Mouse (Mus musculus) hindbrain, postnatal 0 days (tissue): Measurements from ENCODE around the gene Nell2. TPM values are rescaled to one million over a fixed set of nuclear protein-coding genes. Genes with fewer than 3 reads are reported as not detected.

Source experiments
- ATAC-seq: fragments of 200-750 bp; cut with Nextera tagmentation; 2 replicates; pipeline ENCODE4 v1.8.0; 2017; ENCODE audit warnings: mild to moderate bottlenecking, moderate TSS enrichment, moderate library complexity
- DNase-seq: peaks from one replicate; pipeline ENCODE4 v3.0.0-alpha.2; 2015; ENCODE audit warnings: low spot score
- H3K27ac ChIP-seq: fragments of 300-500 bp; sonication (generic); 2 replicates; pipeline ENCODE4 v1.5.1; 2014; ENCODE audit warnings: mild to moderate bottlenecking
- H3K27me3 ChIP-seq: fragments of 300-500 bp; sonication (generic); 2 replicates; pipeline ENCODE4 v1.6.1; 2014; ENCODE audit warnings: low read length, mixed read lengths; ENCODE audit not compliant: insufficient read depth
- H3K36me3 ChIP-seq: fragments of 300-500 bp; sonication (generic); 2 replicates; pipeline ENCODE4 v1.6.1; 2014; ENCODE audit warnings: low read length, mixed read lengths; ENCODE audit not compliant: insufficient read depth
- H3K4me1 ChIP-seq: fragments of 300-500 bp; sonication (generic); 2 replicates; pipeline ENCODE4 v1.6.1; 2014; ENCODE audit warnings: antibody characterized with exemption, low read length, mixed read lengths; ENCODE audit not compliant: insufficient read depth
- H3K4me2 ChIP-seq: fragments of 300-500 bp; sonication (generic); 2 replicates; pipeline ENCODE4 v1.6.1; 2014; ENCODE audit warnings: low read depth, mild to moderate bottlenecking, low read length, moderate library complexity, mixed read lengths
- H3K4me3 ChIP-seq: fragments of 300-500 bp; sonication (generic); 2 replicates; pipeline ENCODE4 v1.5.1; 2014; ENCODE audit warnings: low read length
- H3K9ac ChIP-seq: fragments of 300-500 bp; sonication (generic); replicated peaks from 2 replicates; pipeline ENCODE4 v1.6.1; 2014; ENCODE audit warnings: mild to moderate bottlenecking, low read length, moderate library complexity, mixed read lengths
- H3K9me3 ChIP-seq: fragments of 300-500 bp; sonication (generic); 2 replicates; pipeline ENCODE4 v1.6.1; 2016; ENCODE audit warnings: low read length, mixed read lengths
- CTCF ChIP-seq: IDR thresholded peaks from 2 replicates; pipeline ENCODE4 v1.5.1; 2016; ENCODE audit warnings: antibody characterized with exemption, control low read depth, low read depth
- WGBS: fragments of 180-500 bp; shearing (Covaris S2); extraction: QIAGEN DNeasy Blood & Tissue Kit; methylation state at CpG from one replicate; pipeline ENCODE4 v1.1.7; 2014; 5-methylcytosine and 5-hydroxymethylcytosine counted together
- polyA plus RNA-seq: library from polyadenylated mRNA; unstranded; fragments of >200 nt; fragmentation: Nextera tagmentation; extraction: Ambion mirVana; gene quantifications from 2 replicates; pipeline ENCODE4 v1.2.1, GENCODE M21; 2015
- total RNA-seq: library from RNA; depleted of rRNA; stranded (reverse); fragments of >200 nt; gene quantifications from 2 replicates; pipeline ENCODE4 v1.2.3, GENCODE M21; 2014

Nell2 gene
- total and polyA plus RNA-seq, 2 experiments from 2014 or later, result 148 to 173 TPM

DNA sequence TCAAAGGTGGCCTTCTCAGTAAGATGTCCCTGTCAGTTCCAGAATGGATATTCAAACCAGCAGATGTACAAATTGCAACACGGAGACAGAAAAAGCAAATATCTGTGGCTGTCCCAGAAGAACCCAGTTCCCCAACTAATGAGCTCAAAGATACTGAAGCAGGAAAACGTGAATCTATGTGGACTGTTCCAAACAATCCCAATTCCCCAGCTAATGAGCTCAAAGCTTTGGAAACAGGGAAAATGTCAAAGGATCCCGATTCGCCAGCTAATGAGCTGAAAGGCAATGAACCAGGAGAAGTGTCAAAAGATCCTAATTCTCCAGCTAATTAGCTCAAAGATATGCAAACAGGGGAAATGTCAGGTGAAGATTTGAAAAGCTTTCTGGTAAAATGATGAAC, 109.7 kb downstream of the Nell2 start:
- no peak overlapping the region for H3K27ac ChIP-seq
- no peak for TF ChIP-seq CTCF
- no peak for DNase-seq

DNA sequence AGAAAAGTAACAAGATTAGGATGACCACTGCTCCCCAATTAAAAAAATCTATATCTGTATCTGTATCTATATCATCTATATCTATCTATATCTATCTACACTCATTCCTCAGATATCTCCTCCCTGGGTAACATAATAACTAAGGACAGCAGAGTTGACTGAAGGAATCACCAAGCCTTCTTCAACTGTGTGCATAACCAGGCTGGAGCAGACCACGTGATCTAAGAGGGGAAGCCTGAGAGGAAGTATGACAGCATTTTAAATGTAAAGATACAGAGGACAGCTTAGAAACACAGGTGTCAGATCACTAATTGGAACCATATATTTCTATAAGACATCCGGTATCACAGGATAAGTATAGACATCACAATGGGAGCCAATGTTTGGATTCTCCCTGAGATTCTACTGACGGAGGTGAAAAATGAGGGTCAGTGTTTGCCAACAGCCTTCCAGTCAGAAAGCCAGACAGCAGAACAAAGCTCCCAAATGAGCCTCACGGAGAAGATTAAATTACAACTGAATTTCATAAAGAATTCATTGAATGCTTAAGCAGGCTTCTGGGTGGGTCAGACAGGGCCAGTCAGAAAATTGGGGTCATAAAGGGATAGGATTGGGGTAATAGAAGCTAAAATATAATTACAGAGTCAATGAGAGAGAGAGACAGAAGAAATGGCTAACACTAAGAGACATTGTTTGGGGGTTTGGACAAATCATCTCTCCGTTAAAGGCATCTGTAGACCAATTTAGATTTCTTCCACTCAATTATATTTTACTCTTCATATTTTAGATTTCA, 116.2 kb downstream of the Nell2 start:
- Histone ChIP-seq H3K27me3 (no peaks in the 10 kb centered on the region), H3K4me2 (no peak overlapping the region), H3K27ac (no peak overlapping the region), H3K4me3 (no peak overlapping the region), H3K4me1 (no peaks in the 10 kb centered on the region), H3K36me3 (no peaks in the 10 kb centered on the region), H3K9me3 (no peaks in the 10 kb centered on the region), H3K9ac (no peak overlapping the region)
- no peak for TF ChIP-seq CTCF
- DNase-seq (peak; percentile 16), ATAC-seq (no peak)
- 45% methylated on average over 5 of the region's 5 CpGs for WGBS

More for the DNA sequence above, 109.7 kb downstream of the Nell2 start:
- H3K27me3 ChIP-seq, result no peaks in the 10 kb centered on the region
- H3K4me1 ChIP-seq, result no peaks in the 10 kb centered on the region
- ATAC-seq, result no peak
- H3K4me2 ChIP-seq, result no peak overlapping the region
- H3K4me3 ChIP-seq, result no peak overlapping the region
- no peaks in the 10 kb centered on the region for H3K9me3 ChIP-seq
- no peaks in the 10 kb centered on the region for H3K36me3 ChIP-seq
- 64% methylated on average over 4 of the region's 4 CpGs for WGBS
- no peak overlapping the region for H3K9ac ChIP-seq

DNA sequence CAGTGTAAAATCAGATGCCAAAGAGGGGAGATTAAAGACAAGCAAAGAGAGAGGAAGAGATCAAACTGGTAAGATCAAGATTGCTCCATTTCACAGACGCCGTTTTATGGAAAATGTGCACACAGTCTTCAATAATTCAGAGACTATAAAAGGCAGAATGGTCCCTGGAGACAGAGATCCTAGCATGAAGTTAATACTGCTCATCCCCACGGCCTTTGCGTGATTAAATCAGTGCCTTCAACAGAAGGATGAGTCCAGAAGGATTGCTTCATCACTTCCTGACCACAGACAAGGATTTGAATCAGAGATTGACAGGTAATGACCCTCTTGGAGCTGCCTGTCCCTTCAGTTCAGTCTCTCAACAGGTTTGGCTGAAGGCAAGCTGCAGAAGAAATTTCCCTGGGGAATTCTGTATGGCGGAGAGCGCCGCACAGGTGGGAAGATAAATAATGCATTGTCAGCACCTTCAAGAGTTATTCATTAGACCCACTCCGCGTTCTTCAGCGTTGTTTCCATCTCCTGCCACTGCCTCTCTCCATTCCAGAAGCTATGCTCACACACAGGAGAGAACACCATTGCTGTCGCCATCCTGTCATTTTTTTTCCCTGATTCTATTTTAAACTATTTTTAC, 118.0 kb downstream of the Nell2 start:
- H3K9me3 ChIP-seq, result no peaks in the 10 kb centered on the region
- WGBS, result 79% methylated on average over 11 of the region's 11 CpGs
- no peak overlapping the region for H3K4me3 ChIP-seq
- H3K27ac ChIP-seq, result no peak overlapping the region
- no peak for TF ChIP-seq CTCF
- H3K4me1 ChIP-seq, result no peaks in the 10 kb centered on the region
- no peaks in the 10 kb centered on the region for H3K27me3 ChIP-seq
- H3K36me3 ChIP-seq, result no peaks in the 10 kb centered on the region
- no peak overlapping the region for H3K4me2 ChIP-seq
- no peak overlapping the region for H3K9ac ChIP-seq
- ATAC-seq, result no peak
- no peak for DNase-seq

DNA sequence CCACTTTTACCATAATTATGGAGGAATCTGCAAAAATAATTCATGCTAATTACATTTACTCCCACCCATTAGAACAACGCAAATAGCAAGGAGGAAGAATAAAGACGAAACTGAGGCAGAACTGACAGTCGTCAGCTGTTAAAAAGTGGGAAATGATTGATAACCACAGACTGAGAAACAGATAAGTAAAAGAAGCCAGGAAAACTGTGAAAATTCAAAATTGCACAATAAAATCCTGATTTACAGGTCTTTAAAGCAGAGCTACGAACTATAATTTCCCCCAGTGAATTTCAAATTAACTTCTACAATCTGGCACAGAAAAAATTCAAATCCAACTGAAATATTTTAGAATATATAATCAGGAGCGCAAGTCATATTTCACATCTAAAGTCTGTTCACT, 138.0 kb downstream of the Nell2 start:
- 88% methylated on average over 5 of the region's 5 CpGs for WGBS
- no peak overlapping the region for H3K27ac ChIP-seq
- no peak for DNase-seq

DNA sequence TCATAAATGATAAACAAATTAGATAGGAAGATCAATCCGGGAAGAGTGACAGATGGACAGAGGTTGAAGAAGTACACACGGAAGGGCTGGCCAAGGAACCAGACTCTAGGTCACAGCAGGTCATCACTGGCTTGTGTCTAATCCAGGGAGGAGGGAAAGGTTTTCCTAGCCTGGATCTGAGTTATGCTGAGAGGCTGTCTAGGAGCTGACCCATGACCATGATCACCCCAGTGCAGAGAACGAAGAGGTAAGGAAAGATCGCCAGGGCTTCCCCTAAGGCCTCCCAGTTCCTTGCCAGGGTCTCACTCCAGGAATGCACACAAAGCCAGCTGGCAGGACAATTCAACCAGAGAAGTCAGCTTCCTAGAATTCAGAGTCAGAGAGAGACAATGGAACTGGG, 139.4 kb downstream of the Nell2 start:
- Histone ChIP-seq H3K27ac (no peak overlapping the region), H3K4me3 (no peak overlapping the region), H3K9ac (no peak overlapping the region), H3K27me3 (no peaks in the 10 kb centered on the region), H3K36me3 (no peaks in the 10 kb centered on the region; the same call in 1 of the 2 replicates), H3K4me2 (no peak overlapping the region), H3K4me1 (no peaks in the 10 kb centered on the region), H3K9me3 (no peaks in the 10 kb centered on the region)
- WGBS, result 65% methylated on average over 4 of the region's 4 CpGs
- no peak for TF ChIP-seq CTCF
- DNase-seq (no peak), ATAC-seq (no peak)

More for the DNA sequence above, 138.0 kb downstream of the Nell2 start:
- ATAC-seq, result no peak
- no peak for TF ChIP-seq CTCF
- H3K36me3 ChIP-seq, result no peaks in the 10 kb centered on the region
- no peaks in the 10 kb centered on the region for H3K9me3 ChIP-seq
- no peak overlapping the region for H3K4me3 ChIP-seq
- H3K9ac ChIP-seq, result no peak overlapping the region
- H3K4me2 ChIP-seq, result no peak overlapping the region
- H3K4me1 ChIP-seq, result no peaks in the 10 kb centered on the region
- H3K27me3 ChIP-seq, result no peaks in the 10 kb centered on the region

DNA sequence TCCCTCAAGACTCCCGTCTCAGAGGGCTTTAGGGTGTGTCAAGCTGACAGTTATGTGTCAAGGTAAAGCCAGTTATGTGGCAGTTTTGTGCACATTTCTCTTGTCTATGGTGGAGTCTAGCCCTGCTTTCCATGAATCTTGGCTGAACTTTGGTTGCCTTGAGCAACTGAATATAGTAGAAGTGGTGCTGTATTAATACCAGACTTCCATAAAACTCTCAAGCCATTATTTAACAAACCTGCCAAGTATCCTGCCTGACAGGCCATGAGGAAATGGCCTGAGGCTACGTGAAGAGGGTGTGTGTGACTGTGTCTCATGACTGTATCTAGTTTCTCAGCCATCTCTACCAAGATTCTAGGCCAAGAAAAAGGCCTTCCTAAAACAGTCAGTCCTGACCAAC, 147.5 kb downstream of the Nell2 start:
- Histone ChIP-seq H3K36me3 (no peaks in the 10 kb centered on the region; the same call in 1 of the 2 replicates), H3K27me3 (no peaks in the 10 kb centered on the region), H3K9me3 (no peaks in the 10 kb centered on the region), H3K9ac (no peak overlapping the region), H3K27ac (no peak overlapping the region), H3K4me3 (no peak overlapping the region), H3K4me2 (no peak overlapping the region), H3K4me1 (no peaks in the 10 kb centered on the region)
- DNase-seq (no peak), ATAC-seq (no peak)
- no peak for TF ChIP-seq CTCF
- WGBS, result 77% methylated on average over 2 of the region's 2 CpGs
